Mouse (Mus musculus) spleen, postnatal 36 days (tissue): ENCODE measurements around the gene Map6.

ENCODE experiments used
- DNase-seq, 2 experiments: peaks; one replicate each; pipeline ENCODE4 v3.0.0; 2022; ENCODE audit warnings: low spot score in 2 of 2, mixed read lengths in 1 of 2

Gene Map6

DNA sequence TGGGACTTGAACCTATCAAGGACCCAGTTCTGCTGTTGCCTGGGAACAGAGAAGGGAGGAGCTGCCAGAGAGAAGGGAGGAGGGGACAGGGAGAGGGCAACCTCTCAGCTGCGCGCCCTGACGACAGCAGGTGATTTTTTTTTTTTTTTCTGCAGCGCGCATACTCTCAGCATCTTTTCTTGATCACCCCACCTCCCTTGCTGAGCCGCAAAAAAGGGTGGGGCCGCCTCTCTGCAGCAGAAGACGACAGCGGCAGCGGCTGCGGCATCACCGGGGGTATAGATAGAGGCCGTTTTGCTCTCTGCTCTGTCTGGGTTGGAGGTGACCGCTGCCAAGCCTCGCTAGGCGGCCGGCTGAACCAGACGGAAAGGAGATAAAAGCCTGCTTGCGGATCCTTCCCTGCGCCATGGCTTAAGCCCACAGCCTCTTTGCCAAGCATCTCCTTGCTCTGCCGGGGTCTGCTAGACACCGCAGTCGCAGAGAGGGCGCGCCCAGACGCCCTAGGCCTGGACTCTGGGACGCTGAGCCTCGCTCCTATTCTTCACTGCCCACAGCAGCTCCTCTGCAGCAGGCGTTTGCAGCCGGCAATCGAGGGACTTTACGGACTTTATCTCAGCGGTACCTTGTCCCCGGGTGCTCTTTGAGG, at the start of gene Map6:
Gene Map6 (plus strand): TSS at position 197 of the 646 bp plus-strand sequence.
- no peak for DNase-seq

DNA sequence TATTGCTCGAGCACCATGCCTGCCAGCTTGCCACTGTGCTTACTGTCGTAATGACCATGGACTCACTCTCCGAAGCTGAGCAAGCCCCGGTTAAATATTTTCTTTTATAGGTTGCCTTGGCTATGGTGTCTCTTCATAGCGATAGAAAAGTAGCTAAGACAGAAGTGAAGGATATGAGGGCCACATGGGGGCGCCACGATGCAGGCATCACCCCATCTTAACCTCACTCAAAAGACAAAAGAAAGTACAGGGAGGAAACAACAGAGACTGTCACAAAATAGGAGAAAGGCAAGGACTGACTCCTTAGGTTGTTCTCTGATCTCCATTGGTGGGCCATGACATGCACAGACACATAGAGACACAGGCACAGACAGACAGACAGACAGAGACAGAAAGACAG, 43.0 kb upstream of the Map6 start:
- no peak for DNase-seq

DNA sequence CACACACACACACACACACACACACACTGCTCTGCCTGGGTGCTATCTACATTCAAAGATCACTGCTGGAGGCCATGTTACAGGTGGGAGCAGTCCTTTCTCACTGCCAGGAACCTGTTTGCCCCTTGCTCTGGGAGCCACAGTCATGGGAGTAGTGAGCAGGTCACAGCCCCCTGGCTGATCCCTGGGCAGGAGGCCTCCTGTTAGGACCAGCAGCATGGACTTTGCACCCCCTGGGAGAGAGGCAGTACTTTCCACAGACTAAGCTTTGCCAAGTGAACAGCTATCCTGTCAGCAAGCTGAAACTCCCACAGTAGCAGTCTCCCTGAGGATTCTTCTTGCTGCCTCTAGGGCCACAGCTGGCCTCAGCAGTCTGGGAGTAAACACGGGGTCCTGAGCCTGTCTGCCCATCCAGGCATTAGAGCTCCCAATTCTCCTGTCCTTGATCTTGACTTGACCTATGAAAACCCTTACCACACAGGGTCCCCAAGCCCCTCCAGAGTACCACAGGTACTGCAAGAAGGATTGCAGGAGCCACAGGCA, 42.5 kb upstream of the Map6 start:
- DNase-seq = no peak

DNA sequence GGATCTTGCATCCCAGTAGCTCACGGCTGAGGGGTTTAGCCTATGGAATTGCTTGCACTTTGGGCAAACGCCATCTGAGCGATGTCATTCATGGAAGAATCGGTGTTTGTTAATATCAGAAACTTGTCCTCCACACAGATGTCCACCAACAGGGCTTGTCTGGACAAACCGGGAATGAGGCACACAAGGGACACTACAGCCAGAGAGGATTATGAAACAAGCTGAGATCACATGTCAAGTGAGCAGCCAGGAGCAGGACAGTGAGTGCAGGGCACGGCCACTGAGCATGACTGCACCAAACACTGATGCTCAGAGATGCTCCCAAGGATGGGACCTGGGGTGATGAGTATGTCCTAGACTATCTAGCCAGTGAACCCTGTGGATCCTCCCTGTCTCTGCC, 41.8 kb upstream of the Map6 start:
- no peak for DNase-seq

DNA sequence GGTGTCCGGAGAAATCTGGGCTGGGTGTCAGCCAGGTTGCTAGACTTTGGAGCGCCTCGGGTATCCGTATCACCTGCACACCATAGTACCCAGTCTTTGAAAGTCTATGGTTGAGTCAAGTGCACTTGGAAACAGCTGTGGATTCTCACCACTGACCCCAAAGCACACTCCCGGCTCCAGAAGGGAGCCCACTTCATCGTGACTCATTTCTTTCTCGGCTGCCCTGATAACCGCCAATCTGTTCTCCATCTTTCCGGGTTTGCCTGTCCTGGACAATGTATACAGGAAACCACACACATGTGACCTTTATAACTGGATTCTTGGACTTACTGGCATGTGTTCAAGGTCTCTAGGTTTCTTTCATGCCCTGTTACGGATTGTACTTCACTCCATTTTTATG, 40.6 kb upstream of the Map6 start:
- DNase-seq = no peak

DNA sequence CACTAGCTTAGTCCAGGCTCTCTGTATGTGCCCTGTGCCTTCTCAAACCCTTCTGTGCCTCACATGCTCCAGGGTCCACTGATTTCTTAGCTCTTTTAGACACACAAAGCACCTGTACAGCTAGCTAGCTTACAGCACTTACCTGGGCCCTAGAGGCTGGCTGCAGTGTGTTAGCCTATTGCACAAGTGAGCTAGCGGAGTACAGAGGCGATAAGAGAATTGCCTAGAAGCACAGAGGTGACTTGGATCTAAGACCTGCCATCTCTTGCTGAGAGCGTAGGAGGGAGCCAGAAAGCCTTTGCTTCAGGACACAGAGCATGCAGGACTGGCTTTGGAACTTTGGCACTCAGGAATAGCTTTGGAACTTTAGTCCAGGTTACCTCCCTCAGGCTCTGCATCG, 40.0 kb upstream of the Map6 start:
- no peak for DNase-seq

DNA sequence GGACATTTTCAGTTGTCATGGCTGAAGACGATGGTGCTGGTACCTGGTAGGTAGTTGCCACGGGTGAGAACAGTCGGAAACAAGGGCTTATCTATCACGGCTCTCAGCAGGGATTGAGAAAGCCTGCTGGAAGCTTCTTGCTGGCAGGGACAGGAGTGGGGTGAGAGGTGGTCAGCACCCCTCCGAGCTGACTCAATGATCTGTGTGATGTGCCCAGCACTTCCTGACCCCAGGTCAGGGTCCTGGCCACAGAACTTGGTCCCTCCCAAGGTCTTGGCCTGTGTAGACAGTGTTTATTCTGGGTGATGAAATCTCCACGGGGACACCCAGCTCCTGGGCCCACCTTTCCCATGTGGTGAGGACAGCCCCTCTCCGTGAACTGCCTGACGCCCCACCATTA, 38.4 kb upstream of the Map6 start:
- DNase-seq = no peak

DNA sequence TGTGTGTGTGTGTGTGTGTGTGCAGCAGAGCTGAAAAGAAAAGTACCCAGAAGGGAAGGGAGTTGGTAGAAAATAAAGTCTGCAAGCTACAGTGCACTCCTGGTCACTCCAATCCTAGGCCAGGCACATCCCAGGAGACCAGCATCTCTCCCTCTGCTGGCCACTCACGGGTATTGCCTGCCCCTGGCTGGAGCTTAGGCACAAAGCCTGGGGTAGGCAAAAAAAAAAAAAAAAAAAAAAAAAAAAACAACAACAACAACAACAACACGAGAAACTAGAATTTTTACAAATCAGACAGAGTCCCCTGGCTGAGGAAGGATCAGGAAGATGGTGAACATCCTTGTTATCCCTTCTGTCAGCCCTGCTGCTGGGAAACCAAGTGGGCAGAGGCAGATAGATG, 37.8 kb upstream of the Map6 start:
- no peak for DNase-seq

DNA sequence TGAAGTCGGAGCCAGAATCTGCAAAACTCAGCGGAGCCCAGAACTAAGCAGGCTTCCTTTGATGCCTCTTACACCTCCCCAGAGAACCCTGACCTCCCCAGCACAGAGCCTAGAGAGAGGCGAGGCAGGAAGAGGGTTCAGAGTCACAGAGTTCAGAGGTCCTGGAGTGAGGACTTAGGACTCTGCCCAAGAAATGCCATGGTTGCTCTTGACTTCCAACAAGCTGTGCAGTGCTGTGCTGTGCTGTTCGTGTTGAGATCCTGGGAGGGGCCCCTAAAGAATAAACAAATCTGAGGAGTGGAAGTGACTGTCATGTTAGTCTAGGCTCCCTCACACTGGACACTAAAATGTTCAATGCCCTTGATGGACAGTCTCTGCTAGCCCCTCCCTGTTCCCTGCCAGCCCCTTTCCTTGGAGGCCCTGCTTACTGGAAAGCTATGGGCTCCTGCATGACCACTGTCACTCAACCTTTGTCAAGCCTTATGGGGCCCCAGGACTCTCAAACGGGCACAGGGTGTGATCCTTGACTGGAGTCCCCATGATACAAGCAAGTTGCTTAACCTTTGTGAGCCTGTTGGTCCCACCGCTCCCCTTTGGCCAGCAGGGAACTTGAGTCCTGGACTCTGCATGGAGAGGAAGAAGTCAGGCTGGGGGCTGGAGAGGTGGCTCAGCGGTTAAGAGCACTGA, 37.0 kb upstream of the Map6 start:
- DNase-seq = no peak

DNA sequence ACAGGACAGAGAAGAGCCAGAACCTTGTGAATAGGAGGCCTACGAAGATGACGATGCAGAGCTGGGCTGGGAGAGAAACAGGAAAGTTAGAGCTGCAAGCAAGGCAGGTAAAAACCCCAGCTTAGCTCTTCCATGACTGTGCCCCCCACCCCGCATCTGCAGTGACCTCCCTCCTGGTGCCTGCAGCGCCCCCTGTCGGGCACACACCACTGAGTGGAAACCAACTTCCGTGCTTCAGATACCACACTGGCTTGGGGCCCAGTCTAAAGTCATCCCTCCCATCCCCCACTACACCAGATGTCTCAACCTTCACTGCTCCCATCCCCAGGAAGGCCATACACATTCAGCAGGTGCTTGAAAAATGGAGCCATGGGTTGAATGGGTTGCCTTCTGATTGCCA, 34.7 kb upstream of the Map6 start:
- no peak for DNase-seq

DNA sequence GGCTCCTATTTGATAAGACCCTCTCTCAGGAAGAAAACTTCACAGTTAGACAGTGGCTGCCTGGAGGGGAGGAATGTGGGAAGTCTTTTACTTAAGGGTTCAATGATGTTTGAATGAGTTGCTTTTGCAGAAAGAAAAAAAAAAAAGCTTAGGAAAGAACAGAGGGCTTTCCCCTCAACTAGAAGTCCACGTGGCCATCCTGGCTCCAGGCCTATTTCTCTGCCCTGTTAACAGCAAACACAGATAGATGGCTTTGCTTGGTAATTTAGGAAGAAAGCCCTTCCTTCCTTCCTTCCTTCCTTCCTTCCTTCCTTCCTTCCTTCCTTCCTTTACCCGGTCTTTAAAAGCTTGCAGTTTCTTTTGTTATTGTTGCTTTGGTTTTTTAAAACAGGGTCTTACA, 32.3 kb upstream of the Map6 start:
- no peak for DNase-seq

DNA sequence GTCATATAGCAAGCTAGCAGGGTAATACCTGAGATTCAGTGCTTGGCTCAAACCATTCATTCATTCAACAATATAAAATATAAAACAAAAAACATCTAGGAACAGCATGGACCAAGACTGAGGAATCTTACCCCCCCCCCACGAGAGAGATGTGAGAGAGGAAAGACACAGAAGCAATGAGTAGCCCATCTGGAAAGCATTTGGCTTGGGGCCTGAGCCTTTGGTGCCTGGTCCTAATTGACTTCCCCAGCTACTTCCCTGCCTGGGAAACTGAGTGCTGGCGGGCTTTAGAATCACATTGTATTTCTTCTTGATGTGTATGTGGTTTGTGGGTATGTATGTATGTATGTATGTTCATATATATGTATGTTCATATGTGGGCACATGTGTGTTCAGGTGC, 31.6 kb upstream of the Map6 start:
- no peak for DNase-seq

DNA sequence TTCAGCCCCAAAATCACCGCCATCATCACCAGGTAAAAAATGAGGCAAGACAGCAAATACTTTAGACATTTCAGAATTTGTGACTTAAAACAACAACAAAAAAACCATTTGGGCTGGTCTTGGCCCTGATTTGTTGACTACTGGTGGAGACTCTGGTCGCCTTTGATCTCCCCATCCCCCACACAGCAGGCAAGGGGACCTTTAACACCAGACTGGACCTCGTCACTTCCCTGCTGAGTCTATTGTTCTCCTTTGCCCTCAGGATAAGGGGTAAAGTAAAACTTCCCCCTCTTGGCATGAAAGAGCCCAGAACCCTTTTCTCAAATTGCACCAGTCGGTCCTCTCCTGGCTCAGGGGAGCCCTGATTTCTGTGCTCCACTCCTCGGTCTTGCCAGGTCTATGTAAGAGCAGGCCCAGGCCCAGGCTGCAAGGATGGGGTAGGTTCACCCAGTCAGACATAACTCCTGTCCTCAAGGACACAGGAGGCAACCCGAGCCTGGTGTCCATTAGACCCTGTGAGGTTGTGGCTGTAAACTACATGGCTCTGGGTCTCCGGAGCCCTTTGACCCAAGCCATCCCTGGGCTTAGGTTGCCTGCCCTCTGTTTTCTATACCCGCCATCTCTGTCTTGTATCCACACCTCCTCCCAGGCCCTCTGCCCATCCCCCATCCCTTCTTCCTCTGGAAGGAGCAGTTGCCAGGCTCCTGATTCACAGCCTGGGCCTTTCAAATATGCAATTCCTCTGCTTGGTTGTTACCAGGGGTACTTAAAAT, 30.2 kb upstream of the Map6 start:
- no peak for DNase-seq

DNA sequence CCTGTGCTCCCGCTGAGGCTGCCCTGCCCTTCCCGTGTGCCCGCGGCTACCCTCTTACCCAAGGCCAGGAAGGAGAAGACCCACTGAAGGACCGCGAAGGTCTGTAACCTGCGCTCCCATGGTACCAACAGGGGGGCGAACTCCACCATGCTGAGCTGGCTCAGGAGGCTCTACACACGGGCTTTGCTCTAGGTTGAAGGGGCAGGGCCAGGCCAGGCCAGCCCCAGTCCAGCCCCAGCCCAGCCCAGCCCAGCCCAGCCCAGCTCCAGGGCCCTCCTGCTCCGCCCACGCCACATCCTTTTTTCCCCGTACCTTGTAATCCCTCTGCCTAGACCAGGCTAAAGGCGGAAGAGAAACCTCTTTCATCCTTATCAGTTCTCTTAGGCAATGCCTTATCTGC, 28.8 kb upstream of the Map6 start, which contains the start of gene Mogat2:
Gene Mogat2 (minus strand): TSS at position 203 of the 400 bp plus-strand sequence.
- no peak for DNase-seq

DNA sequence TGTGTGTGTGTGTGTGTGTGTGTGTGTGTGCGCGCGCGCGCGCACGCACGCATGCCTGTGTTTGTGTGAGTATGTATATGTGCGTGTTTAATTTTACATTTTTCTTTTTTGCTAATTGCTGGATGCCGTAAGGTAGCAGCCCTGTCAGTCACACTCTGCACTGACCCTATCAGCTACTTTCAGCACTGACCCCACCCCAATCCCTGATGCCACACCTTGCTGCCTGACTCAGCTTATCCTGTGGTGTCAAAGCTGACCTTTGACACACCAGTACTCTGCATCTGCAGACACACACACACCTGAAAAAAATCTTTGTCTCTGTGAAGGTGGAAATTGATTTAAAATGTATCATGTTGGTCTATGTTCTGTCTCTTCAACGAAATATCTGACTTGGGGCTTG, 25.1 kb upstream of the Map6 start:
- DNase-seq = no peak

DNA sequence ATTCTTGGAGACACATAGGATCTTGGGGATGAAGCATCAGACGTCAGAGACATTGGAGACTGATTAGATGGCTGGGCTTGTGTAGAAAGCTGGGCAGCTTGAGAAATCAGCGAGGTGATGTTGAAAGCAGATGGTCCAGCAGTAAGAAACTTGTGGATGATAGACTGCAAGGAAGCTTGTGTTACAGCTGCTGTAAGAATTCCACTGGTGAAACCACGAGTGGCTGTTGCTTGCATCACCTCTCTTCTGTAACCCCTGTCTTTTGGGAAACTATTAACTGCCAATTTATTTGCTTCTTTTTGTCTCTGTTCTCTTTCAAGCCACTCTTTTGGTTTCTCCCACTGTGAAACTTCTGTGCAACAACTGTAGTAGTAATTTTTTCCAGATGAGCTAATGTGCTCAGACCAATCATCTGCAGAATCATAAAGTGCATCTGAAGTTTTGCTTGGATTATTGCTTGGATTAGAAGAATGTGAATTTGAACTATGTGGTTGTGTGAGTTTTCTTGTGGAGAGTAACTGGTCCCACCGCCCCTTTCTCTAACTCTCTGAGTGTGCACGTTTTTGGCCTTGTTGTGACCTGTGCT, 19.0 kb upstream of the Map6 start:
- no peak for DNase-seq

DNA sequence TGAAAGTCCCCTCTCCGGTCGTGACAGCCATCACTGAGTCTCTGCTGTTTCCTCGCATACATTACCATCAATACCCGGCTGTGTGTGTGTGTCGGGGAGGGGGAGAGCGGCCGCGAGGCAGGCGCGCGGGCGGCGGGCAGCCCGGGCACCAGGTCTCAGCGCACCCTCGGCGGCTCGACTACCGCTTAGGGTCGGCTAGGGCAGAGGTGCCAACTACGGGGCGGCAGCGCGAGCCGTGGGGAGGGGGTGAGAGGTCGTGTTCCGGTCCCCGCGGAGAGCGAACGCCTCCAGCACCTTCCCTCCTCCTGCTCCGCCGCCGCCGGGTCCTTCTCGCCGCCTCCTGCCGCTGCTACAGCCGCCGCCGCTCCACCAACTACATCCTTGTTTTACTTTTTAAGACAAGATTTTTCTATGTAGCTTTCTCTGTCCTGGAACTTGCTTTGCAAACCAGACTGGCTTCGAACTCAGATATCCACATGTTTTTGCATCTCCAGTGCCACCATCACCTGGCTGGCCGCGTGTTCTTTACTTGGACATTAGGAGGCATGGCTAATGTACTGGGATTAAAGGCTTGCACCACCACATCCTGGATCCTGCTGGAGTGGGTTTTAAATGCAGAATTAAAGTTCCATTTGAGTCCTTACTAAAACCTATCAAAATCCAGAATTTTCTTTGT, 18.2 kb upstream of the Map6 start:
- DNase-seq = no peak

DNA sequence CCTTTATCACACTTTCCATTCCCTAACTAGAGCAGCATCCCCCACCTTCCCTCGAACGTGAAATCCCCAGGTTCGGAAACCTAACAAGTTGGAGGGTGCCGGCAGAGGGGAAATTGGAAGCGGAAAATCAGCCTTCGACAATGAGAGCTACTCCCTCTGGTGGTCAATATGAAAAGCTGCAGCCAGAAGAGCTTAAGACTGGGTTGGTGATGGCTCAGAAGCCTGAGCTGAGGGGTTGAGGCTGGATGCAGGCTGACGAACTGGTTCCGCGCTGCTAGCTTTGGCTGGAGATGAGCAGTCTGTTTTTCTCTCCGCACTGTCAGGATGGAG, 17.7 kb upstream of the Map6 start:
- no peak for DNase-seq

DNA sequence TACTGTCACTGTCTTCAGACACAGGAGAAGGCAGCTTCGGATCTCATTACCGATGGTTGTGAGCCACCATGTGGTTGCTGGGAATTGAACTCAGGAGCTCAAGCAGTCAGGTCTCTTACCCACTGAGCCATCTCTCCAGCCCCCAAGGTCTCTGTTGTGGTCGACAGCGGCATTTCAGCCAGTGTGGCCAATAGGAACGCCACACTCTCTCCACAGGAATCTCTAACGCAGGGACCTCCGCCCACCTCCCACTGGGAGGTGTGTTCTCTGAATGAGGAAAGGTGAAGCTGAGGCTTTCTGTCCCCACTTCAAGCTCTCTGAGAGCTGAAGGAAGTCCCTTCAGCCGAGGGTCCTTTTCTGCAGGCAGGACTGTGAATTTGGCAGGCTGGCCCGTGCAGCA, 16.9 kb upstream of the Map6 start:
- DNase-seq = no peak

DNA sequence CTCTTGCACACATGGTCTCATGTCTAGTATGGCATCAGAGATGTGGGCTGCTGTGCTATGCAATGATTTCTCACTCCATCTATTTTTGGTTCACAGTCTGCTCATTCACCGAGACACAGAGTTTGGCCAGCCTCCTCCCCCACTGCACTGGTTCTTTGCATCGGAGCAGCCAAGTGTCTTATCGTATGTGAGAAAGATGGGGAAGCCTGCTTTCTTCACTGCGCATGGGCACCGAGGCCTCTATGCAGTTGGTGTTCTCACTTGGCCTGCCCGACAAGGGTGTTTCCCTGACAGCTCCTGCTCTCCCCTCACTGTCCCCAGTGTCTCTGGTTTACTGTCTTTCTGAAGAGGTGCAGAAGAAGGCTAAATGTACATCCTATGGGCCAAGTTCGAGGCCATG, 12.2 kb upstream of the Map6 start:
- DNase-seq = no peak

DNA sequence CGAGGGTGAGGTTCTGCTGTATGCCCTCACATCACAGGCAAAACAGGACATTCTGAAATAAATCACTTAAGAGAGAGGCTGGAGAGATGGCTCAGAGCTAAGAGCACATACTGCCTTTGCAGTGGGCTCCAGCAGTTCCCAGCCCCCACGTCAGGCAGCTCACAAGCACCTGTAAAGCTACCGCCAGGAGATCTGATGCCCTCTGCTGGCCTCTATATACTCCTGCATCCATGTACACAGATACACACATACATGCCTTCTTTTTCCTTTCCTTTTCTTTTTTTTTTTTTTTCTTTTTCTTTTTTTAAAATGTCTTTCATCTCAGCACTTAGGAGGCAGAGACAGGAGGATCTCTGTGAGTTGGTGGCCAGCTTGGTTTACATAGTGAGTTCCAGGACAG, 5.3 kb upstream of the Map6 start:
- no peak for DNase-seq

DNA sequence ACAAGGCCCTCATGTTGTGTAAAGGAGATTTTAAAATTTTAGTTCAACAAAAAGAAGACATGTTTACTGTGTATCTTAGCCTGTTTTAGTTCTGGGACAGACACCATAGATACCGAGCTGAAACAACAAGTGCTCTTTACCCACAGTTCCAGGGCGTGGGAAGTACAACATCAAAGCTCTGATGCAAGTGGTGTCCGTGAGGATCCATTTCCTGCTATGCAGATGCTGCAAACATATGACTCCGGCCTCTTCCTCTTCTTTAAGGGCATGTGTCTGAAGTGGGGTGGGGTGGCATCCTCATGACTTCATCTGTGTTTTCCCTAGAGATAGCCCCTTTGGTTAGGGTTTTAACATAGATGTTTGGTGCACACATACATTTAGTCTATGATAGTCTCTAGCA, 3.7 kb upstream of the Map6 start:
- DNase-seq = no peak
